Mouse (Mus musculus) adrenal gland, postnatal 36 days (tissue): ENCODE results near the gene Trim2. TPM values are rescaled to one million over a fixed set of nuclear protein-coding genes. Genes with fewer than 3 reads are reported as not detected.

Experiments used
- DNase-seq, 2 experiments: peaks; one replicate each; pipeline ENCODE4 v3.0.0; 2021; ENCODE audit warnings: mixed read lengths in 1 of 2
- total RNA-seq, 2 experiments: library from RNA; stranded (reverse); gene quantifications; 2 replicates each; pipeline ENCODE4 v1.2.3; 2021

Gene Trim2
- total RNA-seq, 2 experiments from 2014 or later: 36.9 to 88.8 TPM

- DNase-seq: no peak
Measured at GRCm38 (mm10) chr3:84288931-84289330, 17.7 kb downstream of the Trim2 start.

GRCm38 (mm10) chr3:84287256-84287655 lies 19.4 kb downstream of the Trim2 start:
- DNase-seq: no peak

GRCm38 (mm10) chr3:84286311-84286710 lies 20.4 kb downstream of the Trim2 start:
- no peak for DNase-seq

GRCm38 (mm10) chr3:84284796-84285195 lies 21.9 kb downstream of the Trim2 start:
- no peak for DNase-seq

GRCm38 (mm10) chr3:84283524-84283923 lies 23.2 kb downstream of the Trim2 start:
- DNase-seq: no peak

- DNase-seq: peak in 1 of 2 experiments; percentile 11
Measured at GRCm38 (mm10) chr3:84281936-84282371, 24.7 kb downstream of the Trim2 start.

GRCm38 (mm10) chr3:84278809-84279208 lies 27.9 kb downstream of the Trim2 start:
- no peak for DNase-seq

GRCm38 (mm10) chr3:84275124-84275523 lies 31.6 kb downstream of the Trim2 start:
- no peak for DNase-seq

- no peak for DNase-seq
Measured at GRCm38 (mm10) chr3:84272293-84273015, 34.2 kb downstream of the Trim2 start.

GRCm38 (mm10) chr3:84271794-84272193 lies 34.9 kb downstream of the Trim2 start:
- peak; percentile 3 to 37 for DNase-seq

- DNase-seq: no peak
Measured at GRCm38 (mm10) chr3:84271058-84271457, 35.6 kb downstream of the Trim2 start.

GRCm38 (mm10) chr3:84270624-84270995 lies 36.1 kb downstream of the Trim2 start:
- DNase-seq: no peak

GRCm38 (mm10) chr3:84269987-84270623 lies 36.6 kb downstream of the Trim2 start:
- no peak for DNase-seq

GRCm38 (mm10) chr3:84268434-84268833 lies 38.2 kb downstream of the Trim2 start:
- no peak for DNase-seq

GRCm38 (mm10) chr3:84266391-84266931 lies 40.2 kb downstream of the Trim2 start:
- no peak for DNase-seq

- DNase-seq: no peak
Measured at GRCm38 (mm10) chr3:84265084-84265483, 41.6 kb downstream of the Trim2 start.

- no peak for DNase-seq
Measured at GRCm38 (mm10) chr3:84264395-84264794, 42.3 kb downstream of the Trim2 start.

GRCm38 (mm10) chr3:84262804-84263203 lies 43.9 kb downstream of the Trim2 start:
- DNase-seq: peak; percentile 27 to 30

- DNase-seq: no peak
Measured at GRCm38 (mm10) chr3:84261863-84262262, 44.8 kb downstream of the Trim2 start.

GRCm38 (mm10) chr3:84260837-84261236 lies 45.8 kb downstream of the Trim2 start:
- DNase-seq: no peak

GRCm38 (mm10) chr3:84260024-84260535 lies 46.6 kb downstream of the Trim2 start:
- DNase-seq: peak in 1 of 2 experiments; percentile 23

- DNase-seq: peak; percentile 85 to 86
Measured at GRCm38 (mm10) chr3:84259281-84260023, 47.2 kb downstream of the Trim2 start.
